Mouse (Mus musculus) MEL (cell line): ENCODE data around the gene Gm30191.
A peak's percentile ranks its signal among the peaks of the same experiment; 100 is the strongest.

Experiments
- CHD2 ChIP-seq: IDR thresholded peaks from 2 replicates; pipeline ENCODE4 v1.6.1; 2011; ENCODE audit warnings: low read length, improper control_type of control experiment
- CTCF ChIP-seq, 3 experiments: IDR thresholded peaks in 2 of 3; conservative IDR thresholded peaks in 1 of 3; 2 replicates each; pipeline ENCODE4 v1.5.1; 2011 to 2012; ENCODE audit warnings: low read length in 3 of 3, low read depth in 2 of 3, mild to moderate bottlenecking in 2 of 3, improper control_type of control experiment in 1 of 3, inconsistent platforms in 1 of 3, mixed read lengths in 1 of 3, moderate library complexity in 1 of 3; ENCODE audit not compliant: control insufficient read depth in 1 of 3, insufficient read depth in 1 of 3, poor library complexity in 1 of 3, severe bottlenecking in 1 of 3
- ELF1 ChIP-seq: IDR thresholded peaks from 2 replicates; pipeline ENCODE4 v1.6.1; 2014; ENCODE audit warnings: low read depth, mild to moderate bottlenecking, inconsistent platforms, low read length, improper control_type of control experiment, moderate library complexity
- EP300 ChIP-seq, 2 experiments: IDR thresholded peaks; 2 replicates each; pipeline ENCODE4 v1.6.1; 2011; ENCODE audit warnings: improper control_type of control experiment in 2 of 2, low read length in 2 of 2, low read depth in 1 of 2, mild to moderate bottlenecking in 1 of 2
- ETS1 ChIP-seq: IDR thresholded peaks from 2 replicates; pipeline ENCODE4 v1.6.1; 2012; ENCODE audit warnings: low read depth, mild to moderate bottlenecking, inconsistent platforms, low read length, improper control_type of control experiment, moderate library complexity
- HCFC1 ChIP-seq: IDR thresholded peaks from 2 replicates; pipeline ENCODE4 v1.6.1; 2012; ENCODE audit warnings: low read depth, mild to moderate bottlenecking, inconsistent platforms, low read length, improper control_type of control experiment, moderate library complexity
- JUND ChIP-seq: IDR thresholded peaks from 2 replicates; pipeline ENCODE4 v1.6.1; 2011; ENCODE audit warnings: low read depth, mild to moderate bottlenecking, improper control_type of control experiment, low read length
- POLR2A ChIP-seq, 2 experiments: IDR thresholded peaks; 2 replicates each; pipeline ENCODE4 v1.6.1; 2011 to 2012; ENCODE audit warnings: low read length in 2 of 2, mild to moderate bottlenecking in 2 of 2, control low read depth in 1 of 2, improper control_type of control experiment in 1 of 2, low read depth in 1 of 2, moderate library complexity in 1 of 2; ENCODE audit not compliant: control insufficient read depth in 1 of 2, insufficient read depth in 1 of 2, poor library complexity in 1 of 2
- ZKSCAN1 ChIP-seq: IDR thresholded peaks from 2 replicates; pipeline ENCODE4 v1.6.1; 2012; ENCODE audit warnings: low read depth, mild to moderate bottlenecking, inconsistent platforms, low read length, improper control_type of control experiment, moderate library complexity

GRCm38 (mm10) chr4:134272731-134273416 is 26.1 kb downstream of the Gm30191 start:
- TF ChIP-seq ZKSCAN1 (no peak), CHD2 (no peak), EP300 (IDR thresholded peaks at IDR 0.05; ENCODE audit: low read depth in 1 of 2, low read length in 2 of 2) (no peak), CTCF (IDR thresholded peaks at IDR 0.05 in 2 of 3, conservative IDR thresholded peaks at IDR 0.05 in 1 of 3; ENCODE audit: control insufficient read depth in 1 of 3, insufficient read depth in 1 of 3, low read depth in 2 of 3, low read length in 3 of 3, poor library complexity in 1 of 3, severe bottlenecking in 1 of 3) (no peak), POLR2A (IDR thresholded peaks at IDR 0.05; ENCODE audit: control insufficient read depth in 1 of 2, insufficient read depth in 1 of 2, low read depth in 1 of 2, low read length in 2 of 2, poor library complexity in 1 of 2) (no peak; a peak in 1 of 4 replicates), JUND (peak; percentile 59; the same call in 1 of the 2 replicates), ETS1 (no peak), ELF1 (no peak), HCFC1 (no peak)
